In the genomic region with DNA sequence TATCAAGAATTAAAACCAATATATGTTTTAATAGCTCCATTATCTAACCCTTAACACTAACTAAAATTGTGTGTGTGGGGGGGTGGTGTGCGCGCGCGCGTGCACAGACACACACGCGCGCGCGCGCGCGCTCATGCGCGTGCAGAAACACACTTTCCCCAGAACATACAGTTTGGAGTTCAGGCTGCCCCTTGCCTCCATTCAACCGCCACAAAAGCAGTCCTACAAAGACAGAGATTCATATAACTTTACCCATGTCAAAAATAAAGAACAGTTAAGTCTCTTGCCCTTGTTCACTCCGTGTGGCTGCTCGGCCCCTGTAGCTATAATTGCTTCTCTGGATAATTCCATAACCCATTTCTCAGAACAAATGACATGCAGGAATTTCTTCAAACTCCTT, we compare ENCODE assay signal across 7 mouse cellular contexts. TPM values are rescaled to one million over a fixed set of nuclear protein-coding genes. Genes with fewer than 3 reads are reported as not detected.
DNase-seq lines count a peak whose midpoint lies in the region; ATAC-seq and TF ChIP-seq lines count a peak whose summit lies in the region.

No protein-coding gene starts in this region.

- peak overlapping the region; percentile 68 for H3K9ac ChIP-seq in lung, embryonic 16.5 days (ENCODE audit: low read length)
- peak overlapping the region; percentile 63 for H3K9ac ChIP-seq in embryonic facial prominence, embryonic 11.5 days (replicated peaks; ENCODE audit: low read length)
- H3K9ac ChIP-seq in hindbrain, embryonic 12.5 days: no peak overlapping the region; the same call in 1 of the 2 replicates
- H3K9ac ChIP-seq in liver, embryonic 16.5 days (ENCODE audit: low read depth, low read length): no peak overlapping the region

- peak; percentile 37; the same call in 1 of the 2 replicates for ATAC-seq in lung, embryonic 16.5 days (ENCODE audit: low read depth)
- peak; percentile 32; the same call in 1 of the 2 replicates for ATAC-seq in embryonic facial prominence, embryonic 11.5 days (replicated peaks; ENCODE audit: insufficient number of reproducible peaks, low FRiP score, low TSS enrichment, low read depth)
- 0 out of 2 replicates have a peak, but pooled peaks have one; percentile 16 for ATAC-seq in hindbrain, embryonic 12.5 days (ENCODE audit: low FRiP score)
- no peak for ATAC-seq in liver, embryonic 16.5 days (ENCODE audit: low read depth)

- H3K27me3 ChIP-seq in lung, embryonic 16.5 days (ENCODE audit: control insufficient read depth, insufficient read depth, low read depth, low read length): no peaks in the 10 kb centered on the region
- H3K27me3 ChIP-seq in embryonic facial prominence, embryonic 11.5 days (ENCODE audit: control insufficient read depth, insufficient read depth, low read length): no peaks in the 10 kb centered on the region
- peaks cover 8% of the 10 kb centered on the region; the same call in 1 of the 2 replicates for H3K27me3 ChIP-seq in hindbrain, embryonic 12.5 days
- H3K27me3 ChIP-seq in liver, embryonic 16.5 days (ENCODE audit: control insufficient read depth, insufficient read depth, low read depth, low read length): no peaks in the 10 kb centered on the region
- H3K27me3 ChIP-seq in splenic B cell, adult 2 months (ENCODE audit: control insufficient read depth, insufficient read depth, low read length, poor library complexity, severe bottlenecking): no peaks in the 10 kb centered on the region

- no peak for TF ChIP-seq POLR2A in lung, adult 2 months (IDR thresholded peaks at IDR 0.05; ENCODE audit: borderline replicate concordance, extremely low read depth, low read depth, low read length)

- H3K4me2 ChIP-seq in lung, embryonic 16.5 days (ENCODE audit: low read depth, low read length): peak overlapping the region; percentile 61
- H3K4me2 ChIP-seq in embryonic facial prominence, embryonic 11.5 days (ENCODE audit: low read depth, low read length): peak overlapping the region; percentile 38
- H3K4me2 ChIP-seq in hindbrain, embryonic 12.5 days (replicated peaks): peak overlapping the region; percentile 57
- H3K4me2 ChIP-seq in liver, embryonic 16.5 days (ENCODE audit: low read depth, low read length): peak overlapping the region; percentile 49

- WGBS in lung, embryonic 16.5 days: 19% methylated on average over 18 of the region's 18 CpGs
- 39% methylated on average over 18 of the region's 18 CpGs for WGBS in lung, adult 2 months
- WGBS in embryonic facial prominence, embryonic 11.5 days: 24% methylated on average over 18 of the region's 18 CpGs
- 23% methylated on average over 18 of the region's 18 CpGs for WGBS in hindbrain, embryonic 12.5 days
- 18% methylated on average over 18 of the region's 18 CpGs for WGBS in liver, embryonic 16.5 days (ENCODE audit: insufficient replicate concordance)

- intact Hi-C loops in left cerebral cortex, postnatal 25 days (cut with DNase I): no loop called here

- no peaks in the 10 kb centered on the region for H3K9me3 ChIP-seq in lung, embryonic 16.5 days (ENCODE audit: control insufficient read depth, low read length)
- H3K9me3 ChIP-seq in embryonic facial prominence, embryonic 11.5 days (replicated peaks; ENCODE audit: control insufficient read depth, low read length): no peaks in the 10 kb centered on the region
- H3K9me3 ChIP-seq in hindbrain, embryonic 12.5 days (replicated peaks): no peaks in the 10 kb centered on the region
- H3K9me3 ChIP-seq in liver, embryonic 16.5 days (replicated peaks; ENCODE audit: control insufficient read depth, low read length): no peaks in the 10 kb centered on the region

- no peak for TF ChIP-seq CTCF in lung, adult 2 months (IDR thresholded peaks at IDR 0.05; ENCODE audit: insufficient read depth, low read length)

- H3K4me3 ChIP-seq in lung, embryonic 16.5 days (ENCODE audit: low read length): peak overlapping the region; percentile 63
- no peak overlapping the region for H3K4me3 ChIP-seq in lung, adult 2 months (replicated peaks; ENCODE audit: extremely low read depth, low read depth, low read length)
- H3K4me3 ChIP-seq in embryonic facial prominence, embryonic 11.5 days (ENCODE audit: low read depth, low read length): peak overlapping the region; percentile 40
- peak overlapping the region; percentile 43 for H3K4me3 ChIP-seq in hindbrain, embryonic 12.5 days
- peak overlapping the region; percentile 56 for H3K4me3 ChIP-seq in liver, embryonic 16.5 days (ENCODE audit: low read depth, low read length)

- H3K36me3 ChIP-seq in lung, embryonic 16.5 days (ENCODE audit: control insufficient read depth, insufficient read depth, low read length): no peaks in the 10 kb centered on the region
- H3K36me3 ChIP-seq in embryonic facial prominence, embryonic 11.5 days (replicated peaks; ENCODE audit: control insufficient read depth, insufficient read depth, low read depth, low read length): no peaks in the 10 kb centered on the region
- no peaks in the 10 kb centered on the region for H3K36me3 ChIP-seq in hindbrain, embryonic 12.5 days
- H3K36me3 ChIP-seq in liver, embryonic 16.5 days (ENCODE audit: control insufficient read depth, insufficient read depth): no peaks in the 10 kb centered on the region
- H3K36me3 ChIP-seq in splenic B cell, adult 2 months (ENCODE audit: control insufficient read depth, insufficient read depth, low read length, poor library complexity, severe bottlenecking): no peaks in the 10 kb centered on the region

- H3K27ac ChIP-seq in lung, embryonic 16.5 days (ENCODE audit: low read length): no peak overlapping the region
- 0 out of 2 replicates have a peak overlapping the region, but pooled peaks have one; percentile 13 for H3K27ac ChIP-seq in embryonic facial prominence, embryonic 11.5 days (replicated peaks; ENCODE audit: low read depth, low read length)
- H3K27ac ChIP-seq in hindbrain, embryonic 12.5 days: no peak overlapping the region
- no peak overlapping the region for H3K27ac ChIP-seq in liver, embryonic 16.5 days (ENCODE audit: low read length)

- no peaks in the 10 kb centered on the region for H3K4me1 ChIP-seq in lung, embryonic 16.5 days (replicated peaks; ENCODE audit: control insufficient read depth, insufficient read depth, low read length)
- H3K4me1 ChIP-seq in lung, adult 2 months (ENCODE audit: control insufficient read depth, insufficient read depth, low read length): no peaks in the 10 kb centered on the region
- no peaks in the 10 kb centered on the region for H3K4me1 ChIP-seq in embryonic facial prominence, embryonic 11.5 days (ENCODE audit: control insufficient read depth, insufficient read depth, low read length)
- H3K4me1 ChIP-seq in hindbrain, embryonic 12.5 days: no peaks in the 10 kb centered on the region
- no peaks in the 10 kb centered on the region for H3K4me1 ChIP-seq in liver, embryonic 16.5 days (ENCODE audit: control insufficient read depth, low read depth, low read length)

- no peak for DNase-seq in lung, adult 2 months
- DNase-seq in embryonic facial prominence, embryonic 11.5 days (ENCODE audit: low spot score): peak; percentile 59
- peak; percentile 13 for DNase-seq in splenic B cell, adult 2 months (ENCODE audit: low read depth, low spot score)
- DNase-seq in left cerebral cortex, postnatal 25 days (ENCODE audit: low spot score in 2 of 2): no peak

RNA-seq across cellular contexts. Expression of a gene that starts 0.7 kb away (rescaled TPM):
- 356 and 390 TPM in 2 replicates for polyA plus RNA-seq in lung, embryonic 16.5 days (2015; fragmentation: Nextera tagmentation; extraction: Ambion mirVana)
- 10.4 and 13.9 TPM in 2 replicates for polyA plus RNA-seq in lung, adult 2 months (2012; rRNA removed)
- polyA plus RNA-seq in embryonic facial prominence, embryonic 11.5 days (2014; fragmentation: Nextera tagmentation; extraction: Ambion mirVana): 398 and 443 TPM in 2 replicates
- polyA plus RNA-seq in hindbrain, embryonic 12.5 days (2016; fragmentation: Nextera tagmentation; extraction: Ambion mirVana): 169 and 317 TPM in 2 replicates
- polyA plus RNA-seq in liver, embryonic 16.5 days (2015; fragmentation: Nextera tagmentation; extraction: Ambion mirVana): 129 and 131 TPM in 2 replicates
- total RNA-seq in left cerebral cortex, postnatal 25 days (2021): 10 to 100 TPM; 49.8 to 52.3 TPM

Comparison
In these comparisons a context has a peak if more than half of its experiments do, and no peak if none do; other contexts are left out.
1. H3K9ac ChIP-seq: peak in lung, embryonic 16.5 days (single experiment) and embryonic facial prominence, embryonic 11.5 days (single experiment); none in hindbrain, embryonic 12.5 days (single experiment) and liver, embryonic 16.5 days (single experiment).
2. DNase-seq: peak in embryonic facial prominence, embryonic 11.5 days (single experiment) and splenic B cell, adult 2 months (single experiment); none in lung, adult 2 months (single experiment) and left cerebral cortex, postnatal 25 days (0 of 2).
3. Peak in every context shown above with its lines, with median percentiles within 50 percentile points of each other: H3K4me2 ChIP-seq.